Mouse (Mus musculus) adrenal gland, postnatal 14 days (tissue): ENCODE data around the gene Rrp1b. TPM values are rescaled to one million over a fixed set of nuclear protein-coding genes. Genes with fewer than 3 reads are reported as not detected.
"Not testable (repeated sequence)": the region's sequence is repeated elsewhere in the genome, so short reads cannot be mapped to it uniquely, and the experiment has no call there.

Experiments
- DNase-seq: peaks from one replicate; pipeline ENCODE4 v3.0.0; 2021; ENCODE audit warnings: mixed read lengths
- total RNA-seq: library from RNA; stranded (reverse); gene quantifications from 2 replicates; pipeline ENCODE4 v1.2.3, GENCODE M21; 2021

The Rrp1b gene
- total RNA-seq, 1 experiment from 2014 or later = 26.3 TPM

- peak; percentile 92 for DNase-seq
These were observed 55.7 kb downstream of the Rrp1b start for GRCm38 (mm10) chr17:32091364-32092240.

DNA sequence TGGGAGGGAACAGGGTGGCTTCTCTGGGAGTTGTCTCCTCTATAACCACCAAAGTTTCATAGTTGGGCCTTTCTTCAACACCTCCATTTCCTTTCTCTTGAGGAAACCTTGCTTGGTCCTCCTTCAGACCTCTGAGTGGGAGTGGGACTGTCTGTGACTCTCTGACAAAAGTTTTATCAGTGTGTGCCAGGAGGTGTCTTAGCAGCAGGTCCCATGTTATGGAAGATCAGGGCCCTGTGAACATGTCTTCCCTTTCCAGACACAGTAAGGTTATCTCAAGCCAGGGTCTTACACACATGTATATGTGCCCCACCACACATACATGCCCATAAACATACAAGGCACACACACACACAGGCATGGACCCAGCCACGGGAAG lies 56.3 kb downstream of the Rrp1b start:
- DNase-seq = no peak

- no peak for DNase-seq
These were observed 57.0 kb downstream of the Rrp1b start for GRCm38 (mm10) chr17:32092895-32093294.

DNA sequence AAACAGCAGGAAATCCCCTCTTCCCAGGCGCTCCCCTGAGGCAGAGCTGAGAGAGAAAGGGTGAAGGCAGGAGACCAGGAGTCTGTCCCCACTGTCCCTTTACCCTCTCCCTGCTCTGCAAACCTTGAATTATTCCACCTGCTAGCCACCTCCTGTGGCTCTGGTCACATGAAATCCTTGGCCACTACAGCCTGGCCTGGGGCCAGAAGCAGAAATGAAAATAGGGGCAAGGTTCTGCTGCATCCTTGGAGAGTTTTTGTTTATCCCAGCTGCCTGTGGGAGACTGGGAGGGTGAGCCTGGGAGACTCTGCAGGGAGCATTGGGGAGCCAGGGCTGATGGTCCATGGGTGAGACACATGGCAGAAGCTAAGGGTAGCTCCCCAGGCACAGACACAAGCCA lies 61.8 kb downstream of the Rrp1b start:
- DNase-seq = peak; percentile 70

- not testable (repeated sequence) for DNase-seq
These were observed 63.0 kb downstream of the Rrp1b start for GRCm38 (mm10) chr17:32098905-32099304.

GRCm38 (mm10) chr17:32099574-32099942 lies 63.7 kb downstream of the Rrp1b start:
- no peak for DNase-seq

GRCm38 (mm10) chr17:32099943-32100586 lies 64.2 kb downstream of the Rrp1b start:
- DNase-seq = peak; percentile 89

DNA sequence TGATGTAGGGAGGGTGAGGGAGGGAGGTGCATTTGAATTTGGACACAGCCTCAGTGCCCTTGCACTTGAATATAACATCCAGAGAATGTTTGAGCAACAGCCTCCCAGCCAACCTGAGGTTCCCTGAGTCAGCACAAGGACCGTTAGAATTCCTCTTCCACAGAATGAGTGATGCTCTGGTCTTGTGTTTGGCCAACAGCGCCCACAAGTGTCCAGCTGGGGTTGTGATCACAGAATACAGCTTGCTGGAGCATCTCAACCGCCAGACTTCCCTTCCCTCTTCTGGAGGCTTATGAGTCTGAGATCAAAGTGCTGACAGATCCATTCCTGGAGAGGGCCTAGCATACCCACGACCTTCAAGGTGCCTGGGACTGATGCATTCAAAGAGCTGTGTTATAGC lies 67.2 kb downstream of the Rrp1b start:
- peak; percentile 66 for DNase-seq

GRCm38 (mm10) chr17:32106358-32106757 lies 70.5 kb downstream of the Rrp1b start:
- DNase-seq = no peak

GRCm38 (mm10) chr17:32107877-32108276 lies 72.0 kb downstream of the Rrp1b start:
- DNase-seq = no peak

- DNase-seq = not testable (repeated sequence)
These were observed 72.6 kb downstream of the Rrp1b start for GRCm38 (mm10) chr17:32108320-32109011.

DNA sequence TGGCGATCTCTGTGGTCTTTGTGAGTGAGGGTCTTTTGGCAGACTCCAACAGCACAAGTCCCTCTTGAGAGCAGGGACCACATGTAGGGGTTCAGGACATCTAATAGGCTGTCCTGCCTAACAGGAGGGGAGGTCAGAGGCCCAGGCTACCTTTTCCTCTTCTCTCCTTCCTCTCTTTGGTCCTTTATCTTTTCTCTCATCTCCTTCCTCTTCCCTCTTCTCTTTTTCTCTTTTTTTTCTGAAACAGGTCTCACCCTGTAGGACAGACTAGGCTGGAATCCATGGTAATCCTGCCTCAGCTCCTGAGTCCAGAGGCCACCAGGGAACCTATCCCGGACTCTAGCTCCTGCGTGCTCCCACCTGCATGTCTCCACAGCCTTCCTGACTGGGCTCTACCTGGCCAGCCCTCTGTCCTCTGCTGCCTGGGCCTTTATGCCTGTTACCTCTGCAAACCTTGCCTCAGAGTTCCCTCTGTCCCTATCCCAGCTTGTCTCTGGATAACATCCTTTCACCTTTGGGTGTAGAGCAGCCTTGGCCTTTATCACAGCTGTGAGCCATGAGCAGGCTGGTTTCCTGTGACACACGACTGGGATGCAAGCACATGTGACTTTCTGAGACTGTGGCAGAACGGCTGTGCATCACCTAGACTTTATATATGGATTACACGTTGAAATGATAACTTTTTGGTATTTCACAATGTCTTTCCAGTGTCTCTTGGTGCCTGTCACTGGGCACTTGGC lies 73.5 kb downstream of the Rrp1b start:
- DNase-seq = no peak

GRCm38 (mm10) chr17:32110424-32110823 lies 74.5 kb downstream of the Rrp1b start:
- peak; percentile 92 for DNase-seq

GRCm38 (mm10) chr17:32110980-32111780 lies 75.3 kb downstream of the Rrp1b start:
- DNase-seq = no peak

Other genes with a start within 250 kb of the Rrp1b start
- 47.3 and 100 TPM in 2 replicates for gene Sik1, start 180.3 kb upstream of the Rrp1b start, total RNA-seq
- 0.78 and 0.83 TPM in 2 replicates for gene Hsf2bp, start 249 bp downstream of the Rrp1b start, total RNA-seq
- gene Notch3, start 130.8 kb downstream of the Rrp1b start, total RNA-seq = 22.9 and 26.2 TPM in 2 replicates
- 0.22 and 0.30 TPM in 2 replicates for gene Ephx3, start 153.4 kb downstream of the Rrp1b start, total RNA-seq
- 110 and 118 TPM in 2 replicates for gene Brd4, start 248.6 kb downstream of the Rrp1b start, total RNA-seq